Mouse (Mus musculus) natural killer cell, adult 2 months (primary cell): ENCODE measurements around the gene Tead1.

ENCODE experiments used
- DNase-seq, 2 experiments: peaks; one replicate each; pipeline ENCODE4 v3.0.0; 2022; ENCODE audit warnings: low spot score in 2 of 2

The Tead1 gene

GRCm38 (mm10) chr7:112856583-112856982, 177.5 kb downstream of the Tead1 start:
- DNase-seq = no peak

DNA sequence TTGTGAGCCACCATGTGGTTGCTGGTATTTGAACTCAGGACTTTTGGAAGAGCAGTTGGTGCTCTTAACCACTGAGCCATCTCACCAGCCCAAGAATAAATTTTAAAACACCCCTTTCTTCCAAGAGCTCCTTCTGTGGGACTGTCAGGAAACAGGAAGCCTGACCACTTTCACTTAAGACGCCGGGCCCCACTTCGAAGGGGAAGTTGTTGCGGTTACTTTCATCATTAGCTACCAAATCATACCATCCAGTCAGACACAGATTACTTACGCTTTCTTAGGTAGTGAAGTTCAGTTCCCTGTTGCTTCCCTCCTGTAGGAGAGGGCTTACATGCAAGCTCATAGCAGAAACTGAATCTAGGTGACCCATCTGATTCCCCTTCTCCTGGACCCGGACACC, 180.8 kb downstream of the Tead1 start:
- no peak for DNase-seq

GRCm38 (mm10) chr7:112862086-112862485, 183.0 kb downstream of the Tead1 start:
- no peak for DNase-seq

GRCm38 (mm10) chr7:112864188-112864587, 185.1 kb downstream of the Tead1 start:
- no peak for DNase-seq

DNA sequence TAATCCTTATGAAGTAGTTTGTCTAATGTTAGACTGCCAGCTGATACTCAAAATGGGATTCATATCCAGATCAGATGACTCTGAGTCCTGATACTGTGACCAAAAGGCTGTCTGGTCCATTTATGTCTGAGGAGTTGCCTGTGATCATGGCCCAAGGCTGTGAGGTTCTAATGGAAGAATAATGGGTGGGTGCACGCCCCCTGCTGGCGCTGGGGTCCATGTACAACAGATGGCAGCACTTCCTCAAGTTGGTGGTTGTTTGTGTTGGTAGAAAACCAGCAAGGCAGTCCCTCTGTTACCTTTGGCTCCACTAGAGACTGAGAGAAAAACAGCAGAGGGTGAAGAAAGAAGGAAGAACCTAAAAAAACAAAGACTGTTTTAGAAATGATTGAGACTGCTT, 186.6 kb downstream of the Tead1 start:
- DNase-seq = no peak

DNA sequence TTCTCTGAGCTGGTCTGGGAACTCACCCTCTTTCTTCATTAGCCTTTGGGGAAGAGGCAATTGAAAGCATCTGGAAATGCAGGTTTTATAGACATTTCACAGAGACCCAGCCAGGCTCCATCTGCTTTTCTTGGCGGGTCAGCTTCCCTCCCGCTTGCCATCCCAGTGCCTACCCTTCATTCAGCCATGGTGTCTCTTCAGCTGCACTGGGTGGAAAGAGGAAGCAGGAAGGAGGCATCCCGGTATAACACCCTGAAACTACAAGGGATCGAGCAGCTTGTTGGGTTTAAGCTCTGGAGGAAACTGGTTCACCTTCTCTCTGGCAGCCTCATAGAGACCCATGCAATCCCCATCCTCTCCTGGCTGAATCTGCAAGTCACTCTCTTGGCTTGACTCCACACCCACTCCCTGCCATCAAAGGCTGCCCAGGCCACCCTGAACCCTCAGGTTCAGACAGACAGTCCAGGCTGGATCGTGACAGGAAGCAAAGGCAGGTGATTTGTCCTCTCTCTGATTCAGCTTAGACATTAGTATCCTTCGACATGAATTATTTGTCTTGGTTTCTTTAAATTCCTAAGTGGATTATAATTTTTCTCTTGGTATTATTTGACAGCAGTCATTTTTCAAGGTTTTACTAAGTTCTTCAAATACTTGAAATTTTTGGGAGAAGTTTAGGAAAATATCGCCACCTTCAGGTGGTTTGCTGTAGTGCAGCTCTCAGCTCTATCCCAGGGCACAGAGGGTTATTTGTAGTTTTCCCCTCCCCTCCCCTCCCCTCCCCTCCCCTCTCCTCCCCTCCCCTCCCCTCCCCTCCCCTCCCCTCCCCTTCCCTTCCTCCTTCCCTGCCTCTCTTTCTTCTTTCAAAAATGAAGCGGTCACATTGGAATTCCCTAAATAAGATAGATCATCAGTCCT, 189.7 kb downstream of the Tead1 start:
- DNase-seq = no peak

DNA sequence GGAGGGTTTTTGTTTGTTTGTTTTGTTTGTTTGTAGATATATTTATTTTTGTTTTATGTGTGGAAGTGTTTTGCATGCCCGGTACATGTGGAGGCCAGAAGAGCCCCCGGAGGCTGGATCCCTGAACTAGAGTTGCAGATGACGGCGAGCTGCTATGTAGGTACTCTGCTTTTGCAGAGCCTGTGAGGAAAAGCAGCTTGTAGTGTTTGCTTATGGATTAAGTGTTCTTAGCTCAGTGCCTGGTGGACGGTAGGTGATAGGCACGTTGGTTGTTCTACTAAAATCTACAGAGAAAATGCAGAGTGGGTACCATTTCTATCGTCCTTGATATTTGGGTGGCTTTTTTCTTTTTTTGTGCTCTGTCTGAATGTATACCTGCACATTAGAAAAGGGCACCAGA, 192.6 kb downstream of the Tead1 start:
- DNase-seq = no peak

DNA sequence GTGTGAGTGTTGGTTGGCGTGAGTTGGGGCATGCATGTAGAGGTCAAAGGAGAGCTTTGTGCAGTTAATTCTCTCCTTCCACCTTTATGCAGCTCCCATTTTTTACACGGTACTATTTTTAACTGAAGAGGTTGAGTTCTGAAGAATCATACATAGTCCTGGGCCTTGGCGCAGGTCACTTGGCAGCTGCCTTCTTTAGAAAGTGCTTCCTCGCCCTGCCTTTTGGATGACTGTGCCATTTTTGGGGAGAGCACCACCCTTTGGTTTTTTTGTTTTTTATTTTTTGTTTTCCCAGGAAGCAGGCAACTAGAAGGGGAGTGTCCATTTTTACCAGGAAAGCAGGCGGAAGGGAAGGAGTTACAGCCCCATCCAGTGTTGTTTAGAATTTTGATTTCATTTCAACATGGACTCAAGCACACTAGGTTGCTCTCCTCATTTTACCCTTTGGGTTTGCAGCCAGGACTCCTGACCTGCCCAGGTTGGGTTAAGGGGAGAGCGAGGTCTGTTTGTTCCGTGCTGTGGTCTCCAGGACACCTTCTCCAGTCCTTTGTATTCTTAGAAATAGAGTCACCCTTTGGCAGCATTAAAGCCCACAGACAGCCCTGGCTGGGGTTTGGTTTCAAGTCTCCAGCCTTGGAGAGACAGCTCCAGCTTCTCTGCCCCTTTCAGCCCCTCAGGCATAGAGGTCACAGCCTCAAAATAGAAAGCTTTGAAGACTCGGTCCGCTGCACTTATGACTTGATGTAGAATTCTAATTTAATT, 193.5 kb downstream of the Tead1 start:
- DNase-seq = no peak

GRCm38 (mm10) chr7:112876128-112876527, 197.0 kb downstream of the Tead1 start:
- DNase-seq = no peak

DNA sequence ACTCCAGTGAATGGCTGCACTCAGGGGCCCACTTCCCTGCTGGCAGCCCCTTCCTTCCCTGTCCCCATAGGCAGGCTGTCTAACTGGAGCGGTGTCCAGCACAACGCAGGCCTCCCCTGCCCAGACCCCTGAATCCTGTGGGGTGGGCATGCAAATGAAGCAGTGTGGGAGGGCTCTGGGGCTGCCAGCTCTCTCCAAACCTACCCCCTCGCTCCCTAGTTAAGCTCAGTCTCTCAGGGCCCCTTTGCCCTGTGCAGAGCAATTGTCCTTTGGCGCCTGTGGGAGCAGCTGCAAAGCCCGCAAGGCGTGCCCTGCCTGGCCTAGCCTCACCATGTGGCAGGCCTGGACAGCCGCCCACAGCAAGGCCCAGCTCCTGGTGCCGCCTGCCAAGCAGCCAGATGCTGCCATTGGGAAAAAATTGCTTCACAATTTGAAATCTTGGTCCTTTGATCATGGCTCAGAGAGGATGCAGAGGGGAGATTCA, 204.7 kb downstream of the Tead1 start:
- DNase-seq = no peak

GRCm38 (mm10) chr7:112885546-112885945, 206.4 kb downstream of the Tead1 start:
- no peak for DNase-seq

GRCm38 (mm10) chr7:112891883-112892282, 212.8 kb downstream of the Tead1 start:
- DNase-seq = no peak

DNA sequence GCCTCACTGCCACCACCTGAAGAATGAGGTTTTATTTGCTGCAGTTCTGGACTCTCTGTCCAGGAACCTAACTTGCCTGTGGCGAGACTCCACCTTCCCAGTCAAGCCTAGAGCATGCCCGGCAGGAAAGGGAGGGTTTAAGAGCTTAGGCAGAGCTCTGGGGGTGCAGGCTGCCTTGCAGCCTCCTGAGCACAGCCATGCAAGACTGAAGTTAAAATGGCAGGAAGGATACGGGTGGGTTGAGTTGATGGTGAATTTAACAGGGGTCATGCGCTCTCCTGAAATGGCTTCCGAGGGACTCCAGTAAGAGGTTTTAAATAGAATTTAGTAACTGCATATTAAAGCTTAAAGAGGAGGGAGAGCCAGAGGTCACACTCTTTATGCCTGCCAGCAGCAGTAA, 213.5 kb downstream of the Tead1 start:
- DNase-seq = no peak

DNA sequence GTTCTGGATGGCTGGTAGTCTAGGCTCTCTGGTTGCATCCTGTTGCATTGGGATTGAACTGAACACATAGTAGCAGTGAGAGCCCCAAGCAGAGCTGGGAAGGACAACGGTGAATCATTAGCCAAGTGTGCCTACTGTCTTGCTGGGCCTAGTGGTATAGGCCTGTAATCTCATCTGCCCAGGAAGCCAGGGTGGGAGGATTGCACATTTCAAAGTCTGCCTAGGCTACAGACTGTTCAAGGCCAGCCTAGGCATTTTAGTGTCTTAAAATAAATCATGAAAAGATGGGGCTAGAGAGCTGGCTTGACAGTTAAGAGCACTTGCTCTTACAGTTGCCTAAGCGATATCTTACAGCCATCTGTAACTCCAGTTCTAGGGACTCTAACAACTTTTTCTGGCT, 217.2 kb downstream of the Tead1 start:
- no peak for DNase-seq

- no peak for DNase-seq
Measured at GRCm38 (mm10) chr7:112901710-112902109, 222.6 kb downstream of the Tead1 start.

DNA sequence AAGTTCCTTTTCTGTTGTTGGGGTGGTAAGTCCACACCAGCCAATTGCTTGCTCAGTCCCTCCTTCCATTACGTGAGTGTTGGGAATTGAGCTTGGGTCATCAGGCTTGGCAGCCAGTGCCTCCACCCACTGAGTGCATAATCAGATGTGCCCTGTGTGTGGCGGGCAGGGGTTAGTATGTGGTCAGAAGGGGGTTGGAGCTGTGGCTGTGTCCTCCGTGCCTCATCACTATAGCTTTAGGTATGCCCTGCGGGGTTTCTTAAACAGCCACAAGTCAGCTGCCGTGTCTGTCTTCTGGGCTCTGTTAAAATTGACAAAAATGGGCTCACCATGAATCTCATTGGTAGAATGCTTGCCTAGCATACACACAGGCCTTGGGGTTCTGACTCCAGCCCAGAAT, 227.7 kb downstream of the Tead1 start:
- no peak for DNase-seq

DNA sequence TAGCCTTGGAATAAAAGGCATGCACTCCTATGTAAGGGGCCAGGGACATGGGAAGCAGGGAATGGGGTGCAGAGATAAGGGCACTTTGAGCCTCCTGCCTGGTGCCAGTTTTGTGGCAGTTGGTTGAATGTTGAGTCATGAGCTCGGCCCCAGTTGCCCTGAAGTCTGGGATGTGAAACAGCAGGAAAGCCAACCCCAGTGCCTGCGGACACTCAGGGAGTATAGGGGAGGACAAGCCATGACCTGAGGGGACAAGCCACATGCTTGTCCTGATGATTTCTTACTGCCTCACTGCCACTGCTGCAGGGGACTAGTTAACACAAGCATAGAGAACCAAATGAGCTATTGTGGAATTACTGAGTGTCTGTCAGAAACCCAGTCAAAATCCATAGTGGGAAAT, 228.3 kb downstream of the Tead1 start:
- no peak for DNase-seq

DNA sequence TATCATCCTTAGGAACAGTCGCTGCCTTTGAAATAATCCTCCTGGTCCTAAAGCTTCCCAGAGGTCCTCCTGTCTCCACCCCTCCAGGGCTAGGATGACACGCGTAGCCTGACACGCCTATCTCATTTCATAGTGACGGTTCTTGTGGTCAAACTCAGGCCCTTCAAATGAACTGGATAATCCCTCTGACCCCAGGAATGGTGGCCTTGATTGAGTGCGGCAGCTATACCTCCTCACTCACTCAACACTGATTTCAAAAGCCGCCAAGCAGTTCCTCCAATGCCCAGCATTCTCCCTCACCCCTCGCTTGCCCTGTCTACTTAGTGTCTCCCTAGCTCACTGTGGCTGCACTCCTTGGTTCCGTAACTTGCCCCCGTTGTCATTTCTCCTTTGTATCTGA, 230.0 kb downstream of the Tead1 start:
- no peak for DNase-seq

DNA sequence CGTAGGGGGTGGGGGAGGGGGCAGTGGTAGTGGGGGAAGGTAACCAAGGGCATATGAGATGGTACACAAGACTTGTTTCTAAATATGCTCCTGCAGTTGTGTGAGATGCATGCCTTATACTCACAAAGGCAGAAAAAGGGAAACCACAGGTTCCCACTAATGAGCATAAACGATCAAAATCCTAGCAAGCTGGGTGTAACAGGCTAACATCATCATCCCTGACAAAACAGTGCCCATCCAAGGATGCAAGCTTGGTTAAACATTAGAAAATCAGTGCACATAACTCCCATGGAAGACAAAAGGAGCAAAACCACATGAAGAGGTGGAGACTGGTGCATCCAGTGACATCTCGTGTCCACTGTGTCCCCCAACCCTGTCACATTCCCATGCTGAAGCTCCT, 233.9 kb downstream of the Tead1 start:
- DNase-seq = no peak

DNA sequence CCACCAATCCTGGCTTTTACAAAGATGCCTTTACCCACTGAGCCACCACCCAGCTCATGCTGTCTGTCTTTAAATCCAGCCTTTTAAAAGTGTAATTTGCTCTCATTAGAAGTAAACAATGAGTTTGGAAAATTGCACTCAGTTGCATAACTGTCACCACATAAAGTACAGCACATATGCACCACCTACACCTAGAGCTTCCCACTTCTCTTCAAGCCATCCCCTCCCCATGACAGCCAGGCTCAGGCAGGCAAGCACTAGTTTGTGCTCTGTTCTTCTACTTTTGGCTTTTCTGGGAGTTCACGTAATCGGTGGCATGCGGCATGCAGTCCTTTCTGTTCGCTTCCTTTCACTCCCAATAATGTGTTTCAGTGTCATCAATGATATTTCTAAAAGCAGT, 236.5 kb downstream of the Tead1 start:
- no peak for DNase-seq

- no peak for DNase-seq
Measured at GRCm38 (mm10) chr7:112917613-112918278, 238.6 kb downstream of the Tead1 start.

GRCm38 (mm10) chr7:112918279-112918991, 239.3 kb downstream of the Tead1 start:
- DNase-seq = no peak
